Mouse (Mus musculus) lung, postnatal 4 days (tissue): ENCODE results near the gene Rxra.
A peak's percentile ranks its signal among the peaks of the same experiment; 100 is the strongest.

Experiments used
- DNase-seq, 2 experiments: peaks; one replicate each; pipeline ENCODE4 v3.0.0; 2021

The Rxra gene

DNA sequence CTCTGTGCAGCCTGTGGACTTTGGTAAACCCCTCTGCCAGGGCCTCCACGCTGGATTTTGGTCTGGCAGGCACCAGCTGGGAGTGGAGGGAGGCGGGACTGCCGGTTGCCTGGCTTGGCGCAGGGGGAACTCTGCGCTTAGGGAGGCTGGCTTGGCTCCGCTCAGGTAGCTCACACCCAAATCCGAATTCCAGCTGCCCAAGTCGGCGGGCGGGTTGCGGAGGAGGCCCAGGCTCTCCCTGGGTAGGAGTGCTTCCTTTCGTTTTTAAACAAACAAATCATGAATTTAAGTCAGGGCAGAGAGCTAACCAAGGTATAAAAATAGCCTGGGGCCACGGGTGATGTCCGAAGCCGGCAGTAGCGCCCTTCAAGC, at the start of gene Rxra:
TSS of gene Rxra (plus strand) at position 335 of the 372 bp plus-strand sequence.
- DNase-seq: peak; percentile 77 to 90

DNA sequence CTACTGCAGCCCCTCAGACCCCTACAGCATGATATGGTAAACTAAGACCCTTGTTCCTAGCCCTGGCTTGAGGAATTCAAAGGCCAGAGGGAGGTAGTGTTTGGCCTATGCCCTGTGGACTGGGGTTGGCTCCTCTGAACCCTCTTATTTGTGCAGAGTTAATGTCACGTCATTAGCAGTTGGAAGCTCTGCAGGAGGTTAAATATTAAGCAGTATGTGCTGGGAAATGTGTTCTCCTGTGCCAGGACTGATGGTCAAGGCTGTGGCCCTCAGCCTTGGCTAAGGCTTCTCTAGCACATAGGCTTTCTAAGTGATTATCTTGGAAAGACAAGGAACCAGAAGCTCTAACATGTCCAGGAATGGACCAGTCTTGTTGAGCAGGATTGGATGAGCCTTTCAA, 49.6 kb upstream of the Rxra start:
- DNase-seq: no peak

DNA sequence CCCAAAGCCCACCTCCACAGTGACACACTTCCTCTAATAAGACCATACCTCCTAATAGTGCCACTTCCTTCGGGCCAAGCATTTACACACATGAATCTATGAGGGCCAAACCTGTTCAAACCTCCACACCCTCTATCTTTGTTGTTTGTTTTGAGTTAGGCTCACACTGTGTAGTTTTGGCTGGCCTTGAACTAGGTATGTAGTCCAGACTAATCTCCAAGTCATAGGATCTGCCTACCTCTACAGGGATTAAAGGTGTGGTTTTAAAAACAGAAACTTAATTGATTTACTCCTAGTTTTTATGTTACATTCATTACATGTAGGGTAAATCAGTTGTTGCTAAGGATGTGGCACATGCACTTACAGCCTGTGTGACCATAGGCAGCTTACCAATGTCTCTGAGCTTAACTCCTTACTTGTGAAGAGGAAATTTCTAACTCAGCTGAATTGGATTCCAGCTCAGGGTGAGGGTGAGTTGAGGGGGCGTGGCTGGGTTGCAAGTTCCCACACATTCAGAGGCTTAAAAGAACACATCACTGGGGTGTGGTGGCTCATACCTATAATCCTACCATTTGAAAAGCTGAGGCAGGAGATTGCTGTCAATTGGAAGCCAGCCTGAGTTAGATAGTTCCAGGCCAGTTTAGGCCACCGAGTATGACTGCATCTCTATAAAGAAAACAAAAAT, 45.5 kb upstream of the Rxra start:
- DNase-seq: no peak

DNA sequence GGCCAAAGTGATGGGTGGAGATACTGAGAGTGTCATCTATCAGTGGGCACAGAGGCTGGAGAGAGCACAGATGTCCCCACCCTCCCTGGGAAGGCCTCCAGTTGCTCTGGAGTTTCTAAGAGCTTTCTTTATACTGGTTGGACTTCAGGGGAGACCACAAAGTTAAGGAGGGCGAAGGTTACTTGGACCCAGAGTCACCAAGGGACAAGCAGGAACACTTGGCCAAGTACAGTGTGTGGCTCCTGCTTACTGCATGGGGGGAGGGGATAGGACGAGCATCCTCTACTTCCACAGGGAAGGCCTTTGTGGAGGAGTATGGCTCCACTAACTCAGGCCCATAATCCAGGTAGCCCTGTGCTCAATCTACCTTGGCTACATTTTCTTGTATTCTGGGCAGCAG, 42.8 kb upstream of the Rxra start:
- DNase-seq: no peak

DNA sequence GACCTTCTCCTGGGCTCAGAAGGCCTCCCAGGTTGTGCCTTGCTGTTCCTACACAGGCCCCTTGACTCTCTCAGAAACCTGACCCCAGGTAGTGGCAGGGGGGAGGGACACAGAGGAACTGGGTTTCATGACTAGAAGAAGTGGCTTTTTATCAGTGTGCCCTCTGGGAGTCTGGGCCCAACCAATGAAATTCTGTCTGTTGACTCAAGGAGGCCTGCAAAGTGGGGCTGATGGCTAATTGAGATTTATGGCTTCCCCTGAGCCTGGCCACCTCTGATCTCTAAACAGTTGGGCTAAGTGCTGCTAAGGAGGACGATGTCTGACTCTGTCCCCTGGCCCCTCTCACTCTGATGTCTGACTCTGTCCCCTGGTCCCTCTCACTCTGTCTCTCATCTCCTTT, 42.2 kb upstream of the Rxra start:
- DNase-seq: no peak

DNA sequence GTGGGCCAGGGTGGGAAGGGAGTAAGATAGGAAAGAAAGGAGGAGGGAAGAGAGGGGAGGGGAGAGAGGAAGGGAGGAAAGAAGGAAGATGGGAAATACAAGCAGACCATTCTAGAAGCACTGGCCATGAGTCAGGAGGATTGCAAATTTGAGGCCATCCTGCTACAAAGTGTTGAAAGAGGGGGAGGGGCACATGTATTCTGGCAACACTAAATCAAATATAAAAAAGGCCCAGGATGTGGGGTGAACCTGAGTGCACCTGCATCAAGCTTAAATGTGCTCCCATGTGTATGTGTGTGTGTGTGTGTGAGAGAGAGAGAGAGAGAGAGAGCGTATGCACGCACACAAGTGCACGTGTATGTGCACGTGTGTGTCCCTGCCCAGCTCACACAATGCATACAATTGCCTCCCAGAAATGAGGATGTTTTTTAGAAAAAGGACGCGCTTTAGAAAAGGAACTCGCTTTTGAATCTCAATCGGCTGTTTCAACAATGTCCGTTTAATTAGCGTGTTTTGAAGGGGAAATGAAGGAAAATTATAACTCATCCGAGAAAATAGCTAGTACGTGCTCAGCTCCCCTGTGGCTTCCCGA, 41.0 kb upstream of the Rxra start:
- no peak for DNase-seq

DNA sequence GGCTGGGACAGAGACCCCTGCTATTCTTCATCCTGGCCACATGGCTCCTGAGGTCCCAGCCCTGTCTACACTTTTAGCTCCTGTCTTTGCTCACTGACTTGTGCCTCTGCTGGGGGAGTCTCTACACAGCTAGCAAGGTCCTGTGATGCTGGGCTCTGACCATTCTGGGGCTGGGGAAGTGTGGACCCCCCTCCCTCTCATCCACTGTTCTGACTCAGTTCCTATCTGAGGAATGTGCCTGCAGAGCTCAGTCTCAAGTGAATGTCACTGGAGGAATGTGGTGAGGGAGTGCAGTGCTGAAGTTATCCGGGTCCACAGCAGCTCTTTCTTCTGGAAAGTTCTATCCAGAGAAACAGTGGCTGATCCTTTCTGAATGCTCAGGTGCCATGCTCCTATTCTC, 39.4 kb upstream of the Rxra start:
- no peak for DNase-seq

DNA sequence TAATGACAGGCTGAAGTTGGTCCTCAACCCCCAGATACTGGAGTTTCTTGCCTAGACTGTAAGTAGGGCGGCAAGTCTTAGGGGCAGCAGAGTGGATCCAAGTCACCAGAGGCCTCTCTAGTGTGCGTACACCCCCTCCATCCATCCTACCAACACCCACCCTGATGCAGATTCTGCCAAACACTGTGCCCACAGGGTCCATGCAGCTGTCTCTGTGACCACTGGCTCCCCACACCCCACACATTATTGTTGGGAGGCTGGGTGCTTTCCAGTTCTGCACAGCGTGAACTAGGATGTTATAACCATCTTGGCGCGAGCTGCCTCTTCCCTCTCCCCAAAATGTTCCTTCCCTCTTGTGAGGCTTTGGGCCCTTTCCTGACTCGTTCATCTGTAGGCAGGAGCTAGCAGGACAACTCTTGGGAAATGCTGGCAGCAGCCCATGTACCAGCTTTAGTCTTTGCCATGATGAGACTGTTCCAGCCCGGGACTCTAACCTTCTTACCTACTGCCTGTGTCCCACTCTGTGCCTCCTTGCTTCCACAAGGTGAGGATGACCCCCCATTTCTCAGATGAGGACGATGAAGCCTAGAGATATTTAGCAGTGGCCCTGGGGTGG, 38.9 kb upstream of the Rxra start:
- no peak for DNase-seq

DNA sequence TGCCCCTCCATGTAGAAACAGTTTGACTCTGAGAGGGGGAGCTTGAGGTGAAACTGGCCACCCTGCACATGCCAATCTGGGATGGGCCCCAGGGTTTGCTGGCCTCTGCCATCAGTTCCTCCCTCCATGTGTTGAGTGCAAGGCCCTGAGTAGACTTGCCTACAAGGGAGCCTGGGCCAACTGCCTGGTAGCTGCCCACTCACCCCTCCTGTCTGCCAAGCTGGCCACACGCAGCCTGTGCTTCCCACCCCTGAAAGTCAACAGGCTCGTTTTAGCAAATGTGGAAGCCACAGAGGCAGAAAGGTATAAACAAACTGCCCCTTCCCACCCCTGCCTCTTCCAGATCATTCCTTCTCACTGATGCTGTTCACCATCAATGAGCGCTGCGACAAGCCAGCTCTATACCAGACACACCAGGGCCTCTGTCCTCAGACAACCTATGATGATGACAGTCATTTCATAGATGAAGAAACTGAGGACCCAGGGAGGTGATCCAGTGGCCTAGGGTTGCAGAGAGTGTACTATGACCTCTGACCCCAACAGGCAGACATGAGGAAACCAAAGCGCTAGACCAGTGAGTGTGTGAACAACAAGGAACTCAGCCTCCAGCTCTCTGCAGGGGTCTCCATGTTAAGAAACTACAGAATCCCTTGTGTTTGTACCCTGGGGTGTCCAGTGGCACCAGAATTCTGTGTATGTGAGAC, 36.5 kb upstream of the Rxra start:
- no peak for DNase-seq

DNA sequence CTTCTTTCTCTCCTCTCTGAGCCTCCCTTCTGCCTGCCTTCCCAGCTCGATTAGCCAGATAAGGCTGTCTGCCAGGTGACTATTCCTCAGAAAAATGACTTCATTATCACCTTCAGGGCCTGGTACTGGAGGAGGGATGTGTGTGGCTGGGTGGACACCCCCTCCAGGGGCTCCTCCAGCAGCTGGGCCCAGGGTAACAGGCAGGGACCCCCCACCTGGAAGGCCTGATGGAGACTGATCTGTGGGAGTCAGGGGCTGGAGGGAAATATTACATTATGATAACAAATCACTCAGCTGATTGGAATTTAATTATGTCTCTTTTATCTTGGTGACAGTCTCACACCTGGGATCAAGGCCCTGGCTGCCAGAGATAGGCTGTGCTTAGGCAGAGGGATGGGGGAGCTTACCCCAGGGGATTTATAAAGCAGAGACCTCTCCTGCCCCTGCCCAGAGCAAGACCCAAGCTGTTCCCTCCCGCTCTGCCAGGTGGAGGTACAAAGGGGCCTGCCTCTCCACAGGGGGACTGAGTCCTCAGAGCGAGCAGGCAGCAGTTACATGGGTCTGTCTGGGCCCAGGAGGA, 35.2 kb upstream of the Rxra start:
- DNase-seq: no peak

DNA sequence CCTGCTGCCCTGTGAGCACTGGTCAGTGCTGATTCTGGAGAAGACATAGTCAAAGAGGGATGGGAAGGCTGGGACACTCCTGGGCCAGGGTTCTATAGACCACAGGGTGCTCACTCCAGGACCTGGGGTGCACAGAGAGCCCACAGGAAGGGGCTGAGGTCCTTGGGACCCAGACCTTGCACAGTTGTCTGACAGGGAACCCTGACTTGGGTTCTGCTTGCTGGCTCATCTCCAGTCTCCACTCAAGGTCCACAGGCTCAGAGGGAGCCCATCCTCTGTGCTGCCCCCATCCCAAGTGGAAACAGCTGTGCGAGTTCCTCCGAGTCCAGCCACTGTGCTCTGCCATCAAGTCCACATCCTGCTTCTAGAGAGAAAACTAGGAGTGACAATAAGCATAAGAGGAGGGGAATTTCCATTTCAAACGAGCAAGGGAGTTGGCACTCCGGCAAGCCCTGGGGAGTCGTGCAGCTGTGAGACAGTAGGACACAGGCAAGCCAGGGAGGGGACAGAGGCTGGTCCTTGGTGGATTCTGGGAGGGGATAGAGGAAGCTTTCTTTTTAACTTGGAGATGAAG, 31.6 kb upstream of the Rxra start:
- DNase-seq: peak in 1 of 2 experiments; percentile 61

DNA sequence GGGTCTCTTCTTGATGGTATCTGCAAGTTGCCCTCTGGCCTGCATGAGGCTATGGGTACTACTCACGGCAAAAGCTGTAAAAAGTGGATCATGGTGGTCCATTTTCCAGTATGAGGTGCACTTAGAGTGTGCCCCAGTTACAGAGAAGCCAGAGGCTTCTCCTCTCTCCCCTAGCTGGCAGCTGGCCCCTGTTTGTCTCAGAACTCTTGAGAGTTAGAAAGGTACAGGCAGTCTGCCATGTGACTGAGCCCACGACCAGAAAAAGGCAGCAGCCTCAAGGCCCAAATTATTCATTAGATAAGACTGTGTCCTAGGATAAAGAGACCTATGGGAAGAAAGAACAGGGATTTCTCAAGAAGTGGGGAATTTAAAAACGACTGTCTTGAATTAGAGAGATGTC, 30.8 kb upstream of the Rxra start:
- no peak for DNase-seq

DNA sequence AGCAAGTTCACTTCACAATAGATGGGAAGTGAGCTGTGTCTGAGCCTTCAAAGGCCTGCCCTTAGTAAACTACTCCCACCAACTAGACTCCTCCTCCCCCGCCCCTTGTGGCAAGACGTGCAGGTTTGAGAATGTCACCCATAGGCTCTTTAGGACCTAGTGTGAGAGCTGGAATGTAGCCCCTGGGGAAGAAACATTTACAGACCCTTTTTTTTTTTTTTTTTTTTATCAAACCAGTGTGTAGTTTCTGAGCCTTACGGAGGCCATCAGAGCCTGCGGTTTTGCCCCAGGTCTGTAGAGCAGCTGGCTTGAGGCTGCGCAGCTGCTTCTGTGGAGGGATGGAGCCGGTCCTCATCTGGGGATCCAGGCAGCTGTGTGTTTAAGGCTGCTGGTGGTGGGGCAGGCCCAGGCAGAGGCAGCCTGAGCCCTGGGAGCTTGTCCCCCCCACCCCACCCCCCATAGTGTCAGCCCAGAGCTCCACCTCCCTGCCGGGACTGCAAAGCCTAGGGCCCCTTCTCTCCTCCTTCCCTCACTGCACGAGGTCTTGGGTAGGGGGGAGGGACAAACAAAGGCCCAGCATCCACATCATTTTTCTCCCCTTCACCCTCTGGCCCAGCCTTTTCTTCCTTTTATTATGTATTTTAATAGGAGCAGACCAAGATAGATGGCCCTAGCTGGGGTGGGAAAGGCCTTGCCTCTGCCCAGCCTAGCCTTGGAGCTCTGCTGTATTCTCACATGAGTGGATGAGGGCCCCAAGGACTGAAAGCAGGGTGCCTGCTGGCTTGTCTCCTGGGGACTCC, 26.2 kb upstream of the Rxra start:
- DNase-seq: no peak

DNA sequence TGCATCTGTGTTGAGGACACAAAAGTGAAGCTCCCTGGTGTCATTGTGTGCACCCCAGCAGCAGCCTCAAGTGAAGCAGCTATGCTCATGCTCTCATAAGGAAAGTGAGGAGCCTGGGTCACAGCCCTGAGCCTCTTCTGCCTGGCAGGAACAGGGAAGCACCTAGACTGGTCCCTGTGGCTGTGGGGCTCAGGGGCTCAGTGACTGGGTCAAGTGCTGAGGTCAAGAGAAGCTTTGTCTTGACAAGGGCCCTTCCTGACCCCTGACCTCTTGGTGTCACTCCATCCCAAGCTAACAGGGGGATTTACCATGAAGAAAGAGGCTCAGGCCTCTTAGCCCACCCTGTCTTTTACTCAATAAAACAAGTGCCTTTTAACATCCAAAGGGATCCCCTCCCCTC, 25.2 kb upstream of the Rxra start:
- DNase-seq: no peak

DNA sequence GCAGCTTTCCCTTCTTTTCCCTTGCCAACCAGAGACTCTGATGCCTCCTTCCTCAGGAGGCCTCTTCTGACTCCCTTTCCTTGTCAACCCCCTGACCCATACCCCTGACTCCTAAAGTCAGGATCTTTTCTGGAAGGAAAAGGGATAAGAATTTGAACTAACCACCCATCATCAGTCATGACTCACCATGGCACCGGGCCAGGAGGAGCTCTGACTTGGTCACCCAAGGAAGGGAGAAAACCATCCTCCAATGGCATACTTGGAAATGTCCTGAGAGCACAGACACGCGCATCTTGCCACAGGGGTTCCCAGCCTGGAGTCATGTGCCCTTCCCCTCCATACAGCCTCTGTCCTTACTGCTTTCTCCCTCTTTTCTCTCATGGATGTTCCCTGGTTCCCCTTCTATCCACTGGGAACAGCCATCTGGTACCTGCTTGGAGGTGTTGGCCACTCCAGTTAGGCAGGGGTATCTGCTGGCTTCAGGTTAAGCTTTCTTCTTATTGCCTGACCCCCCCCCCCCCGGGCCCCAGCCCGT, 22.7 kb upstream of the Rxra start:
- DNase-seq: no peak

DNA sequence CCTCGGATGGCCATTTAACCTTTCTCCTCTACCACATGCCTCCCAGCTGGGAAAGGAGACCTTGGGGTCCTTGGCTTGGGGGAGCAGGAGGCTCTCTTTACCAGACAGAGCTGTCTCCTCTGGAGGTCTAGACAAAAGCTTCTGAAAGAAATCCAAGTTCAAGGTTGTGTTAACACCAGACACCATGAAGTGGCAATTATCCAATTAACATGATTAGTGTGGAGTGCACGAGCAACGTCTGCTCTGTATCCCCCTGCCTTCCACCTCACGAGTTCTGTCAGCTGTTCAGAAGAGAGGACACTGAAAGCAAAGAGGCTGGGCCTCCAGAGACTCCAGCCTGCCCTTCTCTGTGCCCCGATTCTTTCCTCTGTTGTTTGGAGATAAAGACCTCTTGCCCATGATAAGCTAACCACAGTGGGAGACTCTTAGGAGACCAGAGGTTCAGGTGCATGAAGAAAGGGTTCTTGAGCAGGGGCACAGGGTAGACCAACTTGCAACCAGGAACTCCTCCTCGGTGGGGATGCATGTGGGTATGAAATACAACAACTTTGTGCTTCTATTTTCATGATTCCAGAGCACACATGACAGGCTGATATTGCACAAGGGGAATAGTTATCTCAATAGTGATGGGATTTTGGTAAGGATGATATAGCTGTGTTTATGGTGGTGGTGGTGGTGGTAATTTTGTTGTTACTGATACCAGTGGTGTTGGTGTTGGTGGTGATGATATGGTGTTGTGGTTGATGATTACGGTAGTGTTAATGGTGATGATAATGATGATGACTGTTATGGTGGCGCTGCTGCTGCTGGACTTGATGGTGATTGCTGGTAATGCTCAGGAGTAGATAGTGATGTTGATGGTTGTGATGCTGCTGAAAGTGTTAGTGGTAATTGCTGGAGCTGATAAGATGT, 21.7 kb upstream of the Rxra start:
- no peak for DNase-seq

DNA sequence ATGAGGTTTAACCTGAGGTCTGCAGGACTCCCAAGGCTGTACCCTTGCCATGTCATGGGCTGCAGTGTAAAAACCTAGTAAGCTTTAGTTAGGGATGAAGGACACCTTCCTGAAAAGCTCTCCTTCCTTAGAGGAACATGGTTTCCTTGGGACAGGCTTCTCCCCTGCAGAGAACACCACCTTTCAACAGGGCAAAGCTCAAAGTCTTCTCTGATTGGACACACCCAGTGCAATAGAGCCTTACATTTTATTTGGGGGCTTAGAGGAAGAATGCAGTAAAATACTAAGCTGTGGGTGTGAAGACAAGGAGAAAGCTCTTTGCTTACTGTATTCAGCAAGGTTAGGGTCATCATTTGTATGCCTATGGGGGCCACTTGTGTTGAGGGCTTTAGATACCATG, 19.7 kb upstream of the Rxra start:
- DNase-seq: no peak

DNA sequence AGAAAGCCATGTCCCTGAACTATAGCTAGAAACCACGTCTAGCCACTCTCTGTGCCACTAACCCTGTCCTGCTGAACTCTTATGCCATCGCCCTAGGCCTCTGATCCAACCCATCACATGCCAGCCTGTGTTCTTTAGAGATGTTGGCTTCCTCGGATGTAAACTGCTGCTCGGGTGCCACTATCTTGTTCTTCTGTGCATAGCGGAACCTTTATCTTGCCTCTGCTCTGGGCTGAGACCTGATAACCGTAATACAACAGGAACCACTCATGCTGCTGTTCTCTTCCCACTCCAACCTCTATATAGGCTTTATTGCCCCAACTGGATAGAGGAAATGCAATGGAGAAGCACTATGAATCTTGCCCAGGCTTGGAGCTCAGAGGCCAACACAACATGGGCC, 11.0 kb upstream of the Rxra start:
- no peak for DNase-seq

DNA sequence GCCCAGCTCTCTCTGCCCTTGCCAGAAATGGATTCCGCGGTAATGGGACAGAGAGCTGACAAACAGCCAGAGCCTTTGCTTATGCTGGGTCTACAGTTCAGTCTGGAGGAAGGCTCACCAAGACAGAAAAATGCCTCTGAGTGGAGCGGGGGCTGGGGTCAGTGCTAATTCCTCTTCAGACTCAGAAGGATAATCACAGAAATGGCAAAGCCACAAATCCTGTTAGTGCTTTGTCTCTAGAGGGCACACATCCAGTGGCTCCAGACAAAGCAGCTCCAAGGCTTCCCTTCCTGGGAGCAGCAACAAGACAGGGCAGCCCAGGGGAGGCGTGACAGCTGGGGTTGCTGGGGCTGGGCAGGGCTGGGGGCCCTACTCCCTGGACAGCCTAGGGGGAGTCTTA, 9.5 kb upstream of the Rxra start:
- DNase-seq: peak in 1 of 2 experiments; percentile 49

DNA sequence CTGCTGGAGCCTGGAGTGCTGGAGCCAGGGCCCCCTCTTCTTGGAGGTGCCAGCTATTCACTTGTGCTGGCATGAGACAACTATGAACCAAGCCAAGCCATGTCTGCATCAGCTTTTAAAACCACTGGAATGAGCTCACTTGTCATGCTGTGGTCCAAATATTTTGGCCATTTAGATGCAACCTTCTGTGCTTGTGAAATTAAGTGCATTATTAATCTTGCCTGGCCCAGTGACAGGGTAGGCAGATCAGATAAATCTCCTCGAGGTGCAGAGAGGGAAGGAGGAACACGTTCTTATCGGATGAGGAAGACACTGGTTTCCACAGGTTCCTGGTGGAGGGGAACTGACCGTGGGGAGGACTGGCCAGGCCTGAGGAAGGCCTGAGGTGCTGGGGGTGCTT, 8.6 kb upstream of the Rxra start:
- DNase-seq: no peak

DNA sequence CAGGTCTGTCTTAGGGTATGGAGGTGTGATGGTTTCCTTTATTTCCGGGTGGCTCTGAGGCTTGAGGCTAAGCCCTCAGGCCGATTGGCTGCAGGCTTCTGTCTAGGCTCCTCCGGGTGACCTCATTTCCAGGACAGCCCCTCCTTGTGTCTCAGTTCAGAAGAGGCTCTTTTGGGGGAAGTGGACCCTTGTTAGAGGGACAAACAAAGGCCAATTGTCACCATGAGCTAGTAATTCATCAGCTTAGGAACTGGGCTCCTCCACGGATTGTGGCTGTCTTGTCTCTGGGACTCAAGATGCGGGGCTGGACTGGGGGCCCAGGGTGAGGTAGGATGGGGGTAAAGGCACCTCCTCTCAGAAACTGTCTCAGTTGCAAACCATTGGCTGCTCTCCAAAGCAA, 5.5 kb upstream of the Rxra start:
- no peak for DNase-seq
